Mouse (Mus musculus) adrenal gland, adult 18-20 months (tissue): ENCODE data around the gene Coq8a. TPM values are rescaled to one million over a fixed set of nuclear protein-coding genes. Genes with fewer than 3 reads are reported as not detected.

ENCODE experiments used
- DNase-seq, 2 experiments: peaks; one replicate each; pipeline ENCODE4 v3.0.0; 2021 to 2022; ENCODE audit warnings: low spot score in 2 of 2
- total RNA-seq, 2 experiments: library from RNA; stranded (reverse); gene quantifications; 1 replicate in 1 of 2; 2 replicates in 1 of 2; pipeline ENCODE4 v1.2.3; 2021

The Coq8a gene
- total RNA-seq, 2 experiments from 2014 or later, result 319 to 568 TPM

DNA sequence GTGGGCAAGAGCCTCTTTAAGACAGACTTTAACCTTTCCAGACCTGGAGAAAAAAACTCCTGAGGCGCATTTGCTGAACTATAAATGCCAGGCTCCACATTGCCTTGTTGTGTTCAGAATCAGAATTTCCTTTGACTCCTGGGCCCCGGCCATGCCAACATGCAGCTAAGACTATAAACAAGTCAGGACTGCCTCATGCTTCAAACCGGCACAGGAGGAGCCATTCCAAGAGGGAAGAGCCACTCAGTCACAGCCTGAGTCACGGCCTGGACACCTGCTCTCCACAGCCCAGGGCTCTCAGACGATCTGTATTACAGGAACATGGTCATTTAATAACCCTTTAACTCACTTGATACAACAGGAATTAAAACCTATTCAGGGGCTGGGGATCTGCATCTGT is 1.3 kb upstream of the Coq8a start:
- no peak for DNase-seq

- DNase-seq, result no peak
Observed at GRCm38 (mm10) chr1:180199715-180200050, 281 bp upstream of the Coq8a start.

DNA sequence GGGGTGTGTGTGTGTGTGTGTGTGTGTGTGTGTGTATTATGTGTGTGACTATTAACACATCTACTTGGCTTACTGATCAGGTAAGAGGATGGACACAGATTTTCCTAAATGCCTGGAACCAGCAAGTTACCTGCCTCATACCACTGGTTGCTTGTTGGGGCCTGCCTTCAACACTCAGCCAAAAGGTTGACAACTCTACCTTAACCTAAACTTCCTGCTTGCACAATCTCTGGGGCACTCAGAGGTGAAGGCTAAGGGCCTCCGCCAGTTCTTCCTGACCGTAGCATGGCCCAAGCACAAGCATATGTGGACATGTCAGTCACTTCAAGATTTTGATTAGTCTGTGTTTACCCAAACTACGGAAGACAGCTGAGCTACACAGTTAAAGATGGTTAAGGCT is 1.4 kb downstream of the Coq8a start:
- DNase-seq, result no peak

GRCm38 (mm10) chr1:180196508-180196907 is 2.9 kb downstream of the Coq8a start:
- DNase-seq, result no peak

GRCm38 (mm10) chr1:180195703-180196381 is 3.6 kb downstream of the Coq8a start:
- peak; percentile 93 to 94 for DNase-seq

GRCm38 (mm10) chr1:180194781-180195471 is 4.5 kb downstream of the Coq8a start:
- no peak for DNase-seq

DNA sequence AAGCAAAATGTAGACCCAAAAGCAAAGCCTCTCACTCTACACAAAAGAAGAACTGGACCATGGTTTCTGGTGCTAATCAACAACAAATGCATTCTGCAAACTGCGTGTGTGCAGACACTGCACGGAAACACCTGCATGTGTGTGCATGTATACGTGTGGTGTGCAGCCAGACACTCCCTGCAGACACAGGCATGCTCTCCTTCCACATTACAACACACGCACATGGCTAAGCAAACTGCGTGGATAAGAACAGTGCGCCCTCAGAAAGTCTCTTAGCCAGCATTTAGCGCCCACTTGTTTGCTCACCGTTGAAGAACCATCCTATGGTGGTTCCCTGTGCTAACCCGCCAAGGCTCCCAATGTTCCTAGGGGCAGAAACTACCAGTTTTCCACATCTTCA is 5.4 kb downstream of the Coq8a start:
- DNase-seq, result no peak

- no peak for DNase-seq
Observed at GRCm38 (mm10) chr1:180193391-180193935, 5.9 kb downstream of the Coq8a start.

DNA sequence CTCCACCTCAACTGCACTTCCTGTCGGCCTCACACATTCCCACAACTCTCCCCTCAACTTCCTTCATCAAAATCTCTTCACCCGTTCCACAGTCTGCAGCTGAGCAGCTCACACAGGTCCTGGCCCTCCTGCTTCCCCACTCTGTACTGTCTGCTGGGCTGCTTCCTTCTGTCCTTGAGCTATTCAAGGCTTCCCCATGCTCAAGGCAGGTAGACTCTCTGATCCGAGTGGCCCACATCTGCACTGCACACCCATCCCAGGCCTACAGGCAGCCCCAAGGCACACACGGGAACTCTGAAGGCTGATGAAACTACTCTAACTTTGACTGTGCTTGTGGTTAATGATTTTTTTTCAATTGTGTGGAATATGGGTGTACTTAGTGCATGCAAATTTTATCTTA is 6.5 kb downstream of the Coq8a start:
- DNase-seq, result no peak

DNA sequence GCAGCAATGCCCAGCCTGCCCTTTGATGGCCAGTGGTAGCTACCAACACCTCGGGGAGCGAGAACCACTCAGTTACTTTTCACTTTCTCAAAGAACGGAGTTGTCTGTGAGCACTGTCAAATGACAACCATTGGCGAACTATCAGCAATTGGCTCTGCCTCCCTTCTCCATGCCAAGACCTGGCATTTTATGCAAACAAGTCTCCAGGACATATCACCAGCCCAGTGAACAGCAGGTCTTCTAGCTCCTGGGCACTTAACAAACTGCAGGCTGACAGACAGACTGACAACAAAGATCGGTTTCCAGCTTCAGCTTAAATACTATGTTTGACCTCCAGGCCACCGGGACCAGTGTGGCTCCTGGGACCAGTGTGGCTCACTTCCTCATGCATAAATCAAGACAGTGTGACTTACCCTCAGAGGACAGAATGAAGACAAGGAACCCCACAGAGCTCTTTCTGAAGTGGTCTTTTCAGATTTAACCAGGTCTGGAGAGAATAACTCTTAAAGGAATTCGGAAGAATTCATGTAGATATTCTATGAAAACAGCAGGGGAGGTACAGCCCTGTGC is 7.7 kb downstream of the Coq8a start:
- DNase-seq, result no peak

DNA sequence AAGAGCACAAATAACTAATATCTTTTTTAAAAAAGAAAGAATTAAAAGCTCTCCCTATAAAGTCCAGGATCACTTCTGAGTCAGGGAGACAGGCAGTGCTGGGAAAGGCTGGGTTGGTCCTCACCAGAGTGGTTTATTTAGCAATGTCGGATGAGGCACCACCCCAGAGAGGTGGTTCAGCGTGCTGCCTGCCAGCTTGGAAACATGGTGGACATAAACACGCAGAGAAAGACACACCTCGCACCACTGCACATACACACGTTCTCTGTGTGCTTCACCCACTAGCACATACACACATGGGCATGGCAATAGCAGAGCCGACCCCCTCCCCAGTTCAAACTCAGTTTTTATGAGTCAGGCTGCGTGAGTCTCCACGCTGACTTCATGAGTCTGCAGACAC is 8.3 kb downstream of the Coq8a start:
- DNase-seq, result no peak

- no peak for DNase-seq
Observed at GRCm38 (mm10) chr1:180188951-180189350, 10.5 kb downstream of the Coq8a start.

GRCm38 (mm10) chr1:180186371-180186770 is 13.0 kb downstream of the Coq8a start:
- DNase-seq, result no peak

DNA sequence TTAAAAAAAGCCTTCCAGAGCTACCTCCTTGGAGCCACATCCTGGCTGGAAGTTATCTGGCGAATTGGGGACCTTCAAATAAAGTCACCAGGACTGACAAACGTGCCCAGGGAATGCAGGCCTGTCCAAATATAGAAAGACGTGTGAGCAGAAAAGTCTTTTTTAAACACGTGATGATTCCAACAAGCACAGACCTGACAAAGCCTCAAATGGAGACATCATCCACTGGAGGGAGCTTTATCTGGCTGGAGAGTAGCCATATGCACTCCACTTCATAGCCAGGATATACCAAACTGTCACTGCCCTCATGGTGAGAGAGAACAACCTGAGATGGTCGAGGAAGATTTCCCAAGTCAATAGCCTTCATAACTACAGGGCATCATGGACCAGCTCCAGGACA is 13.5 kb downstream of the Coq8a start:
- DNase-seq, result no peak

DNA sequence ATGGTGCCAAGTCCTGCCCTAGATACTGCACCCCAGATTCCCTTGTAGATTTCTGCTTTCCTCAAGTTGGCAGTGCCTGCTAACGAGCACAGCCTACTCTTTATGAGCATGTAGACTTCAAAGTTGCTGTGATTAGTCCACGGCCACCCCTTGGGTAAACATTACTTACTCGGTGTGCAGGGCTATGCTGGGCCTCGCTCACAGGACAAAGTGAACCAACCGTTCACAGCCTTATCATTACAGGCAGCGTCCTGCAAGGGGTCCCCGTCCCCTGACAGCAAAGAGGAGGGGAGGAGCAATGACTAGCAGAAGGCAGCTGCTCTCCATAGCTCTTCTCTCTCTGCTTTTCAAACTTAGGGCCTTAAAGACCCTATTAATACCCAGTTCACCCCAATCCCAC is 14.6 kb downstream of the Coq8a start:
- DNase-seq, result no peak

- no peak for DNase-seq
Observed at GRCm38 (mm10) chr1:180183525-180184159, 15.8 kb downstream of the Coq8a start.

- no peak for DNase-seq
Observed at GRCm38 (mm10) chr1:180182731-180183130, 16.7 kb downstream of the Coq8a start.

GRCm38 (mm10) chr1:180181966-180182319 is 17.5 kb downstream of the Coq8a start:
- DNase-seq, result no peak

DNA sequence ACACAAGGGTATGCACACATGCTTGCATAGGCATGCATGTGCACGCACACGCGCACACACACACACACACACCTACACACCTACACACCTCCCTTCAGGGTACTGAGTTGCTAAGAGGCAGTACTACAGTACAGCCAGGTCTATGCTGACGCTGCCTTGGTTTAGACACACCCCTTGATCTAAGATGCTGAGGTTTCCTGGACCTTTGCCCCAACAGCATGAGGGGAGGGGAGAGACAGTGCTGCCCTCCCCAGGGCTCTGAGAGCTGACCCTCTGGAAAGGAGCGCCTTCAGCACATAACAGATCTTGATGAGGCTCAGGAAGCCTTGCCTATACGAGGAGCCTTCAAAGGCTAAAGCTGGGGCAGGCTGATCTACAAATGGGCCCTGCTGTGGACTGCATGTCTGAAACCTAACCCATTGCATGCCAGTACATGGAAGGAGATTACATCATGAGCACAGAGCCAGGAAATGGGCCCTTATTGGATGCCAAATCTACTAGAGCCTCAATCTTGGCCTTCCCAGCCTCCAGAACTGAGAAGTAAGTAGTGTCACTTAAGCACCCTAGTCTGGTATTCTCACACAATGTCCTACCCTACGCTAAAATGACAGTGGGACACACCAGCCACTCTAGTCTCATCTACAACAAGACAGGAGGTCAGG is 18.0 kb downstream of the Coq8a start:
- DNase-seq, result no peak

DNA sequence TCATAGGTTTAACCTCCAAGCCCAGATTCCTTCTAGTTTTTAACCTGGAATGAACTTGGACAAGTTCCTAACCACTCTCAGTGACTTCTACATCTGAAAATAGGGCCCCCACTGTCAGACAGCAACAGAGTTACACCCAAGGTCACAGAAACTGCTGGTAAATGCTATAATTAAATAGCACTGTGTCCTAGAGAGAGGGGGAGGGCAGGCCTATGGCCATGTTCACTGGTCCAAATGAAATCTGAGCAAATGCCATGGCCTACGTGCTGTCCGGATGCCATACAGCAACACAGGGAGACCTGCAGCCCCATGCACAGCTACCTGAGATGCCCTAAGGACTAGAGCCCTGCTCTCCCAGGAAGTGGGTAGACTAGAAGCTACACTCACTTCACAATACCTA is 19.6 kb downstream of the Coq8a start:
- no peak for DNase-seq

DNA sequence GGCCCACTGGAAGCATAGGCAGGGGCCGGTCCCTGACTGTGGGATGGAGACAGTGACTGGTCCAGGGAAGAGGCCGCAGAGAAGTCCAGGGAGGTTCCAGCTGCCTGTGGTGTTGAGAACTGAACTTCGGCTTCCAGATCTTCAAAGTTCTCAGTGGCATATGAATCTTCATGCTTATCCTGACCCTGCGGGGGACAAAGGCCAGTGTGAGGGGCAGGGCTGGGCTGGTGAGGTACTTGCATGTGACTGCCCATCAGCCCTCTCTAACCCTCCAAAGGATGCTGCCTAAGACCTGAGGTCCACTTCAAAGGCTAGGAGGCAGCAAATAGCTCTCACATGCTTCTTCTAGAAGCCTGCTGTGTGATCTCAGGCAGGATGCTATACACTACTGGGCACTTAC is 20.3 kb downstream of the Coq8a start:
- no peak for DNase-seq

DNA sequence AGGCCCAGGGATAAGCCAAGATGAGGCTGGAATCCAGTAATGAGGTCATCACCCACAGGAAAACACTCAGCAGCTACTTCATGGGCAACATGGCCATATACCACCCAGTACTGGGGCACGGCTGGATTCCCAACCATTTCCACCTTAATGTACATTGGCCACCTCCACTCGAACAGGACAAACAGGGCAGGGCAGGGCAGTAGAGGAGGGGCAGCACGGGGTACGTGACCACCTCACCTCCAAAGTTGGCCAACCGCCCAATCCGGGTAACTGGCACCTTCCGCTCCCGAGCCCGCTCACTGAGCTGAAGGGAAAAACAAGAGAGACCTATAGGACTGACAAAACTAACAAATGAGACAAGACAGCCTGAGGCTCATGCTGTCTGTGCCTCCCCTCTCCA is 21.1 kb downstream of the Coq8a start:
- DNase-seq, result no peak
